Mouse (Mus musculus): ENCODE results near the gene Zfp605. TPM values are rescaled to one million over a fixed set of nuclear protein-coding genes. Genes with fewer than 3 reads are reported as not detected.
A peak's percentile ranks its signal among the peaks of the same experiment; 100 is the strongest.
"Not testable (repeated sequence)": the region's sequence is repeated elsewhere in the genome, so short reads cannot be mapped to it uniquely, and the experiment has no call there.

Zfp605 gene
- 15.2 and 18.2 TPM in 2 replicates for polyA plus RNA-seq (2015; fragmentation: Nextera tagmentation; extraction: Ambion mirVana)

GRCm38 (mm10) chr5:110109991-110110441 lies at the start of gene Zfp605:
Zfp605 (plus strand) TSS chr5:110110092.
- H3K4me1 ChIP-seq (replicated peaks) = peaks cover 23% of the 10 kb centered on the region
- peaks cover 45% of the 10 kb centered on the region for H3K36me3 ChIP-seq
- no peaks in the 10 kb centered on the region for H3K27me3 ChIP-seq
- peak within 1 kb of the TSS; percentile 85 for H3K9ac ChIP-seq
- H3K9me3 ChIP-seq = no peaks in the 10 kb centered on the region
- WGBS = under 1% methylated on average over 12 of the region's 12 CpGs
- H3K4me2 ChIP-seq = peak within 1 kb of the TSS; percentile 75
- H3K27ac ChIP-seq = peak within 1 kb of the TSS; percentile 91
- H3K4me3 ChIP-seq = peak within 1 kb of the TSS; percentile 65
- peak; percentile 76 for ATAC-seq (ENCODE audit: low FRiP score)

- ATAC-seq (ENCODE audit: low FRiP score); H3K36me3 ChIP-seq; H3K4me2 ChIP-seq; H3K27me3 ChIP-seq; H3K27ac ChIP-seq; H3K9ac ChIP-seq; H3K4me1 ChIP-seq (replicated peaks); H3K4me3 ChIP-seq: not testable (repeated sequence)
- peaks cover 30% of the 10 kb centered on the region for H3K9me3 ChIP-seq
- 95% methylated on average over 2 of the region's 2 CpGs for WGBS
These were observed 37.5 kb upstream of the Zfp605 start, which contains the start of gene Gm17655 for GRCm38 (mm10) chr5:110072413-110072812. Gm17655 (minus strand) TSS chr5:110072513.

GRCm38 (mm10) chr5:110082961-110083360 lies 26.9 kb upstream of the Zfp605 start:
- Histone ChIP-seq H3K27ac (no peak overlapping the region), H3K9me3 (peaks cover 27% of the 10 kb centered on the region), H3K27me3 (no peaks in the 10 kb centered on the region), H3K36me3 (peaks cover 8% of the 10 kb centered on the region; the same call in 1 of the 2 replicates), H3K4me3 (no peak overlapping the region), H3K4me2 (no peak overlapping the region), H3K9ac (no peak overlapping the region), H3K4me1 (replicated peaks) (no peaks in the 10 kb centered on the region)
- 87% methylated on average over 4 of the region's 4 CpGs for WGBS
- no peak for ATAC-seq (ENCODE audit: low FRiP score)

- H3K36me3 ChIP-seq = no peaks in the 10 kb centered on the region
- ATAC-seq (ENCODE audit: low FRiP score) = no peak
- 38% methylated on average over 14 of the region's 14 CpGs for WGBS
These were observed 23.6 kb upstream of the Zfp605 start for GRCm38 (mm10) chr5:110086161-110086866.

GRCm38 (mm10) chr5:110091546-110091945 lies 18.3 kb upstream of the Zfp605 start:
- H3K9ac ChIP-seq = no peak overlapping the region
- no peaks in the 10 kb centered on the region for H3K27me3 ChIP-seq
- no peaks in the 10 kb centered on the region for H3K9me3 ChIP-seq
- no peak overlapping the region for H3K27ac ChIP-seq
- H3K4me3 ChIP-seq = no peak overlapping the region
- 78% methylated on average over 2 of the region's 2 CpGs for WGBS
- H3K4me1 ChIP-seq (replicated peaks) = peaks cover 8% of the 10 kb centered on the region; the same call in 1 of the 2 replicates
- H3K36me3 ChIP-seq = no peaks in the 10 kb centered on the region
- H3K4me2 ChIP-seq = no peak overlapping the region
- no peak for ATAC-seq (ENCODE audit: low FRiP score)

More at GRCm38 (mm10) chr5:110086161-110086866, 23.6 kb upstream of the Zfp605 start:
- Histone ChIP-seq H3K9me3 (peaks cover 4% of the 10 kb centered on the region; the same call in 1 of the 2 replicates), H3K4me1 (replicated peaks) (no peaks in the 10 kb centered on the region), H3K4me3 (no peak overlapping the region), H3K27ac (no peak overlapping the region), H3K9ac (no peak overlapping the region), H3K27me3 (no peaks in the 10 kb centered on the region), H3K4me2 (no peak overlapping the region)

GRCm38 (mm10) chr5:110094030-110094846 lies 15.7 kb upstream of the Zfp605 start, which contains the start of gene Gm35315:
Gm35315 (minus strand) TSS chr5:110094420.
- H3K9ac ChIP-seq = peak within 1 kb of the TSS; percentile 68
- H3K27me3 ChIP-seq = no peaks in the 10 kb centered on the region; the same call in 1 of the 2 replicates
- 1% methylated on average over 24 of the region's 25 CpGs for WGBS
- H3K4me3 ChIP-seq = peak within 1 kb of the TSS; percentile 50
- H3K4me1 ChIP-seq (replicated peaks) = peaks cover 8% of the 10 kb centered on the region; the same call in 1 of the 2 replicates
- ATAC-seq (ENCODE audit: low FRiP score) = peak; percentile 97
- peak within 1 kb of the TSS; percentile 67 for H3K27ac ChIP-seq
- H3K9me3 ChIP-seq = no peaks in the 10 kb centered on the region
- no peaks in the 10 kb centered on the region for H3K36me3 ChIP-seq
- peak within 1 kb of the TSS; percentile 70 for H3K4me2 ChIP-seq

- no peaks in the 10 kb centered on the region for H3K36me3 ChIP-seq
- peaks cover 8% of the 10 kb centered on the region; the same call in 1 of the 2 replicates for H3K4me1 ChIP-seq (replicated peaks)
- peak overlapping the region; percentile 55; the same call in 1 of the 2 replicates for H3K27ac ChIP-seq
- ATAC-seq (ENCODE audit: low FRiP score) = peak; percentile 19; the same call in 1 of the 2 replicates
- 6% methylated on average over 4 of the region's 4 CpGs for WGBS
- H3K4me3 ChIP-seq = peak overlapping the region; percentile 50
- H3K9ac ChIP-seq = peak overlapping the region; percentile 66
- H3K9me3 ChIP-seq = no peaks in the 10 kb centered on the region
- peak overlapping the region; percentile 70 for H3K4me2 ChIP-seq
- no peaks in the 10 kb centered on the region; the same call in 1 of the 2 replicates for H3K27me3 ChIP-seq
These were observed 15.1 kb upstream of the Zfp605 start for GRCm38 (mm10) chr5:110094847-110095213.

GRCm38 (mm10) chr5:110098991-110099477 lies 10.9 kb upstream of the Zfp605 start:
- H3K4me1 ChIP-seq (replicated peaks) = peaks cover 28% of the 10 kb centered on the region
- peaks cover 6% of the 10 kb centered on the region for H3K27me3 ChIP-seq
- no peak for ATAC-seq (ENCODE audit: low FRiP score)
- H3K9ac ChIP-seq = no peak overlapping the region
- WGBS = 26% methylated on average over 1 of the region's 1 CpGs
- H3K4me2 ChIP-seq = no peak overlapping the region
- peaks cover 19% of the 10 kb centered on the region for H3K36me3 ChIP-seq
- H3K9me3 ChIP-seq = no peaks in the 10 kb centered on the region
- no peak overlapping the region for H3K4me3 ChIP-seq
- H3K27ac ChIP-seq = no peak overlapping the region

GRCm38 (mm10) chr5:110099656-110100580 lies 10.0 kb upstream of the Zfp605 start, which contains the start of gene Plcxd1:
Plcxd1 (plus strand) TSS chr5:110099969.
- peak; percentile 8; the same call in 1 of the 2 replicates for ATAC-seq (ENCODE audit: low FRiP score)
- Histone ChIP-seq H3K36me3 (peaks cover 28% of the 10 kb centered on the region), H3K4me2 (peak within 1 kb of the TSS; percentile 63), H3K27me3 (peaks cover 6% of the 10 kb centered on the region), H3K4me3 (peak within 1 kb of the TSS; percentile 37; the same call in 1 of the 2 replicates), H3K9me3 (no peaks in the 10 kb centered on the region), H3K9ac (peak within 1 kb of the TSS; percentile 61), H3K27ac (no peak within 1 kb of the TSS), H3K4me1 (replicated peaks) (peaks cover 23% of the 10 kb centered on the region)
- WGBS = 5% methylated on average over 25 of the region's 25 CpGs

- Histone ChIP-seq H3K9me3 (no peaks in the 10 kb centered on the region), H3K4me1 (replicated peaks) (peaks cover 25% of the 10 kb centered on the region), H3K27ac (no peak overlapping the region), H3K4me3 (peak overlapping the region; percentile 37), H3K36me3 (peaks cover 40% of the 10 kb centered on the region), H3K9ac (peak overlapping the region; percentile 61), H3K4me2 (peak overlapping the region; percentile 63), H3K27me3 (peaks cover 6% of the 10 kb centered on the region)
- under 1% methylated on average over 35 of the region's 37 CpGs for WGBS
- peak; percentile 29 for ATAC-seq (ENCODE audit: low FRiP score)
These were observed 8.8 kb upstream of the Zfp605 start for GRCm38 (mm10) chr5:110100921-110101631.
